Mouse (Mus musculus) layer of hippocampus, adult 18-20 months (tissue): ENCODE measurements around the gene Nxpe3. TPM values are rescaled to one million over a fixed set of nuclear protein-coding genes. Genes with fewer than 3 reads are reported as not detected.
A peak's percentile ranks its signal among the peaks of the same experiment; 100 is the strongest.

Experiments used
- DNase-seq, 2 experiments: peaks; one replicate each; pipeline ENCODE4 v3.0.0; 2022; ENCODE audit warnings: low spot score in 2 of 2
- long read RNA-seq: library from polyadenylated mRNA; stranded (forward); transcript quantifications from one replicate; pipeline ENCODE4 v2.0.0, GENCODE M21; 2021
- total RNA-seq, 2 experiments: library from RNA; stranded (reverse); gene quantifications; 2 replicates each; pipeline ENCODE4 v1.2.3; 2021

Gene Nxpe3
- 10 to 100 TPM; 12.1 to 12.5 TPM for total RNA-seq
- long read RNA-seq, partial matches to known transcripts = 1 of 5 reads
- long read RNA-seq, other reads (novel, unspliced or antisense) = 4 of 5 reads

DNA sequence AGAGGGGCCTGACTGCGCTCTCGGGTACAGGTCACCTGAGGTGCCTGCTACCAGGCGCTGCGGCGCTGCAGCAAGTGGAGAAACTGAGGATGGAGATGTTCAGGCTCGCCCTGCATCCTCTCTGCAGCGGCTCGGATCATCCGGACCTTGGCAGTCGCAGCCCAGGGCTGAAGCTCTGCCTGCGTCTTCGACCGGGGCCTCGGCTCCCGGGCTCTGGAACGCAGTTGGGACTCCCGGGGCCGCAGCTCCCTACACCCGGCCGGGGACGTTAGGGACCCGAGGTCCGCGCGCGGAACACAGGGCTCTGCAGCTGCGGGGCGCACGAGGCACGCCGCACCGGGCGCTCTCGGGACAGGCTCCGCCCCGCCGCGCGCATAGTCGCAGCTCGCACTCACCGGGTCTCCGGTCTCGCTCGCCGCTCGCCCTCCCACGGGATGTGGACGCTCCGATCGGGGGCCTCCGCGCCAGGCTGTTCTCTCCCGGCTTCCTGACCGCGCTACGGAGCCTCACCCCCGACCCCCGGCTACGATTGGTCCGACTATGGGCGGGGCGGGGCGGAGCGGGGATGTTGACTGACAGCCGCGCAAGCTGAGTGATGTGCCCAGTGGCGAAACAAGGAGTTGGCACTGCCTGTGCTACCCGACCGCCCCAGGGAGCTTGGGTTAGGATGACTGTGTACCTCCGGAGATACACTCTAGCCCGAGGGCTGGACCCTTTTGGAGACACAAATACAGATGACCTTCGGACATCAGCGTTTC lies at the start of gene Nxpe3:
Nxpe3 (minus strand) TSS at position 393 of the 758 bp plus-strand sequence.
- DNase-seq = peak; percentile 88 to 94

DNA sequence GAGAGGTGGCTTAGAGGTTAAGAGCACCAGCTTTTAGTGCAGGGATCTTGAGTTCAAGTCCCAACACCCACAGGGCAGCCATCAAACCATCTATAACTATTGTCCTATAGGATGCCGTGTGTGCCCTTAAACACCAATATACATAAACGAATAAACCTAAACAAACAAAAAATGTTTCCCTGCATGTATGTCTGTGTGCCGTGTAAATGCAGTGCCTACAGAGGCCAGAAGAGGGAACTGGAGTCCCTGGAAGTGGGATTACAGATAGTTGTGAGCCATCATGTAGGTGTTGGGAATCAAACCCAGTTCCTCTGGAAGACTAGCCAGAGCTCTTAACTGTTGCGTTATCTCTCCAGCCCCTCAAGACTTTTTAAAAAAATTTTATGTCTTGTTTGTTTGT lies 45.7 kb upstream of the Nxpe3 start:
- no peak for DNase-seq

DNA sequence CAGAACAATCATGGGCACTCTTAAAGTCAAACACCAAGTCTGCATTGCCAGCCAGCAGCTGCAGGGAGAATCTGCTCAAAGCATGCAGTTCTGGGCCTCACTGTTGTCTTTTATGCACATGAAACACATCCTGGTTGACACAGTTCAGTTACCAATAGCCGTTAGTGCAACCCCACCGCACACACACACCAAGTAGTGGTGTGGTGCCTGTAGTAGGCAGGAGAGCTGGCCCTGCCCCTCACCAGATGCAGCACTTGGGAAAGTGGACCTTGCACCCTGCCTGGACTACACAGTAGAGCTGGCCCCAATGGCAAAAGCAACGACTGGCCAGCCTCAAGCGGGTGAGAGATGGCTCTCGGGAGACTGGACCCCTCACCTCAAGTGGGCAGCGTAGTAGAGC lies 44.6 kb upstream of the Nxpe3 start:
- no peak for DNase-seq

DNA sequence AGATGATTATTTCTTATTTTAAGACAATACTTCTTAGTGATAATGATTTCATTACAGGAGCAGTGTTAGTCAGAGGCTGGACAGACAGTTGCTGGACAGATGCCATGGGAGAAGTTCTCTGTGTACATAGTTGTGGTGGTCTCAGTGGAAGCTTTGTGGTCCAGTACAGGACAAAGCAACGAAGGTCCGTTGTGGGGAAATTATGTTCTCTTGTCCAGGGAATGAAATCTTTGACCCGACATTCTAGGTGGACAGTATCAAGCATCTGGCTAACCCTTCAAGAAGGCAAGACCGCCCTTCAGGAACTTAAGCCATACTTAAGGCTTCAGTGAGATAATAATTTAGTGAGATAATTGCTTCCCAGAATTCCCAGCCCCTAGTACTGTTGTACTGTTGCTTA lies 43.7 kb upstream of the Nxpe3 start:
- no peak for DNase-seq

DNA sequence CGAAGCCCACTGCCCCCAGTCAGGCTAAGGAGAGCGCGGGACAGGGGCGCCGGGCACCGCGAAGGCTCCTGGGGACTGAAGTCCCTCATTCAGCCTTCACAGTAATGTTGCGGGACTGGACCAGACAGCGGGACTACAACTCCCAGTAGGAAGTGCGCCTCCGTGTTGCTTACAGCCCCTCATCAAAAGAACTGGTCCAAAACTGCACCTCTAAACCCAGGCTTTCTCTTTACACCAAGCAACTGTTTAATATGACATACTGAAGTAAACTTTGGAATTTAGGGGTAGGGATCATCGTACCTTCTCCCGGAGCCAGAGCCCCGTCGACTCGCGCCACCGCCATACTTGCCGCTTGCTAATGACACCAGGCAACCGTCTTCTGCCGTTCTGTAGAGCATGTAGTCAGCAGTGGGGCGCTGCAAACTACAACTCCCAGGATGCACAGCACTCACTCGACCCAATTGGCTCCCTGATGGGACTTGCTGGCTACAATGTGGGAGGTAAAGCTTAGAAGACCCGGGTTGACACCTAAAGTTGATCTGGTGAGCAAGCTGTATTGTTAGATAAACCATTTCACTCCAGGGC lies 39.5 kb upstream of the Nxpe3 start, which contains the start of gene Cep97:
Cep97 (minus strand) TSS at position 403 of the 585 bp plus-strand sequence.
- peak; percentile 93 to 97 for DNase-seq

DNA sequence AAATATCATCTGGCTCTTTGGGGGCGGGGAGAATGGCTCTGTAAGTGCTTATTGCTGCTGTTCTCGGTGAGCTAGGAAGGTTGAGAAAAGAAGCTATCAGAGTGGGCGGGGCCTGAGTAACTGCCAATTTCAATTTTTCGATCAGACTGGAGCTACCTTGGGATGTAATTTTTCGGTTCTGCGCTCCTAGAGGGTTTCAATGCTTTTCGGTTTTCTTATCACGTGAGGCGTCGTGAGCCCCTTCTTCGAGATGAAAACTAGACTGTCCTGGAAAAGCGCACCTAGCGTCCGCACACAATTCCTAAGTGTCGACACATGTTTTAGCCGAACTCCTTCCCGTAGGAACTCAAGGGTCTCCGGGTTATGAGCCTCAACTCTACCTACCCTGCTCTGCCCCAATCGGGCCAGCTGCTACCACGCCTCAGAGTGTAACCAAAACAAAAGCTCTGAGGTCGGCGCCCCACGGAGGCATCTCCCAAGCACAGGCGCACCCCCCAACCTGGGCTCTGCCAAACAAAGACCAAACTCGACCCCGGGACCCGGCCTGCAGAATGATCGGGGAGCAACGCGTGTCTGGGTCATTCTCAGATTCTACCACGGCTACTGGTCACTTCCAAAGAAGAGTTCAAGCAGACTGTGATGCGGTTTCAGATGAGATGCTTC lies 38.7 kb upstream of the Nxpe3 start:
- DNase-seq = peak; percentile 12 to 57

DNA sequence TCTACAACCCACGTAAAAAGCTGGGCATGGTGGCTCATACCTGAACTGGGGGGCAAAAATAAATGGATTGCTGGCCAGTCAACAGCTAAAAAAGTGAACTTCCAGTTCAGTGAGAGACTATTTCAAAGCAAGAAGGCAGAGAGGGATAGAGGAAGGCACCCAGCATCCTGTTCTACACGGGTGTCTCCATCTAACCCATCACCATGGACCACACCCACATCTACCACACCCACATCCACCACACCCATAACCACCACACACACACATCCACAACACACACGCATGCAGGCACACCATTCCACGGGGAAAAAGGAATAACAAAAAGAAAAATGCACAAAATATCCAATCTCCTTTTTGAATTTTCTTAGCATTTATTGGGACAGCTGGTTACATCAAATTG lies 28.9 kb upstream of the Nxpe3 start:
- no peak for DNase-seq

DNA sequence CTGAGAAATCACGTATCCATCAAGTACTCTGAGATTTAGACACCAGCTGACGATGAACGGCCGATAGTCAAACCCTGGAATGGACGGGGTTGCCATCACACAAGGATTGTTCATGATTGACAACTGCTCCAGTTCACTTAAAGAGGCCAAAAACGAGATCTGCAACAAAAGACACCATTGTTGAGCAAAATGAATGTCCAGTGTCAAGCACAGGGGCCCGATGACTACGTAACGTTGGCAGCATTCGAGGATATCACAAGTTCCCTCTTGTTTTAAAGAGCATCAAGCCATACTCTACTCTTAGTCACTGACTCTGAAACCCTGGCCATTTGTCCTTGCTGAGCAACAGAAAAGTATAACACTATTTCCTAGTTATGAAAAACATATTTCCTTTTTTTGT lies 27.0 kb upstream of the Nxpe3 start:
- DNase-seq = peak in 1 of 2 experiments; percentile 31

DNA sequence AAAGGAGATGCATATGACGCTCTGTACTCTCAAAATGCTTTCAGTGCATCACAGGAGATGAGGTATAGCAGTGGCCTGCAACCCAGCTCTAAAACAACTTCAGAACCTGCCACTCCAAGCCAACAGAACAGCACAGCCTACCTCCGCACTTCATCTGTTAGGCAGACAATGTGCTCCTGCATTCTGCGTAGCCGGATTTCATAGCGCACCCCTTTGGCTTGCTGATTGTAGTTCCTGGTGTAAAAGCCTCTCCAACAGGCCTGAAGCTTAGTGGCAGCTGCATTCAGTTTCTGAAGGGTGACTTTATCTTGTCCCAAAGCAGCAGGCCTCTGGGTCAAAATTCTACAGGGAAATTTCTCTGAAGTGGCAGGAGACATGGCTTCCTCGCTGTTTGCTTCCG lies 19.6 kb upstream of the Nxpe3 start:
- DNase-seq = peak; percentile 31 to 71

DNA sequence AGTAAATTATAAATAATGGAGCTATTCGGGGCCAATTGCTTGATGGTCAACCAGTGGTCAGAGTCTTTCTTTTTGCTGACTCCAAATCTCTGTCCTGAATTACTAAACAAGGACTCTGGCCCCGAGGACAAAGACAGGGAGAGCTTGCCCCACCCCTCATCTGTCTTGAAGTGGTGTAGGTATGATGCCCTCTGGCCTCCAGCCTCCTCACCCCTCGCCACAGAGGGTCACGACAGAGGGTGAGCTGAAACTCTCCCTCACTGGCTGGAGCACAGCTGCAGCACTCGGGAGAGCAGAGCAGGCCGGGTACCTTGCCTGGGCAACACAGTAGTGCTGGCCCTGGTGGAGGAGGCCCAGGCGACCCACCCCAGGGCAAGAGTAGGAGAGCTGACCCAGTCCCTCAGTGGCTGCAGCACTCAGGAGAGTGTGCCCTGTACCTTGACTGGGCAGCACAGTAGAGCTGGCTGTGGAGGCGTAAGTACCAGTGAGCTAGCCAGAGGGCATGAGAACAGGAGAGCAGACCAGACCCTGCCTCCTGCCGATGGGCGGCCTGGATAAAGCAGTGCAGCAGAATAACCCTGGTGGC lies 15.2 kb upstream of the Nxpe3 start:
- no peak for DNase-seq

DNA sequence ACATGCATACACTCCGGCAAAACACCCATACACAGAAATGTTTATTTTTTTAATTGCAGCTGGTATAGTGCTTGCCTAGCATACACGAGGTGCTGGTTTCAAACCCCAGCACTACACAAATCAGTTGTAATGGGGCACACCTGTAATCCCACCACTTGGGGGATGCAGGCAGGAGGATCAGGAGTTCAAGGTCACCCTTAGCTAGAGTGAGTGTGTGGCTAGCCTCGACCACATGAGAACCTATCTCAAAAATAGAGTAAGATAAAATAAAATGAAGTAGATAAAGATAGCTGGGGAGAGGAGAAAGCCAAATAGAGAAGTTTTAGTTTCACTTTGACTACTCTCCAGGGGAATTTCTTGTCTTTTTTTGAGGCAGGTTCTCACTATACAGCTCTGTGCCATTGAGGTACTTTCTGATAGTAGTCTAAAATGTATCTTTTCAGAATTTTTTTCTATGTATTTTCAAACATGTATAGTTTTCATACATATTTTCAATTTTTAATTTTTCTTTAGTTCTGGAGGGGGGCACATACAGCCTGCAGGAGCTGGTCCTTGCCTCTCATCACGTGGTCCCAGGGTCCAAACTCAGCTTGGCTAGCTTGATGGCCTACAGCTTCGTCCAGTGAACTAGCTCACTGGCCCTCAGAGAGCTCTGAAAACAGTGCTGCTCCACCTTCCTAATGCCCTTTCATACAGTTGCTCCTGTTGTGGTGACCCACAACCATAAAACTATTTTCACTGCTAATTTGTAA lies 12.0 kb upstream of the Nxpe3 start:
- no peak for DNase-seq

DNA sequence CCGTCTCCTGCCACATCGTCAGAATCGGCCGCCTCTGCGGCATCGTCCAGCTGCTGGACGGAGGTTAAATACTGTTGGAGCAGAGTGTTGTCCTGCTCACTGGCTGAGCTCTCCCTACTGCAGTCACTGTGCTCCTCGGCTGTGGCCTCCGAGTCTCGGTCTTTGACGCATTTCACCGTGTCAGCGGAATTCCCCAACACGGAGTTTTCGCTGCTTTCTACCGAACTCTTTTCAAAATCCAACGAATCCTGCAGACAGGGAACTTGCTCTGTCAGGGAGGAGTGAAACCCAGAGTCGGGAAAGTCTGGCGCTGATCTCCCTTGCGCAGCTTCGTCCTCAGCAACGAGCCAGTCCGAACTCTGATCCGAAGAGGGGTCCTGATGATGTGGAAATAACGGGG lies 10.3 kb upstream of the Nxpe3 start:
- DNase-seq = no peak

DNA sequence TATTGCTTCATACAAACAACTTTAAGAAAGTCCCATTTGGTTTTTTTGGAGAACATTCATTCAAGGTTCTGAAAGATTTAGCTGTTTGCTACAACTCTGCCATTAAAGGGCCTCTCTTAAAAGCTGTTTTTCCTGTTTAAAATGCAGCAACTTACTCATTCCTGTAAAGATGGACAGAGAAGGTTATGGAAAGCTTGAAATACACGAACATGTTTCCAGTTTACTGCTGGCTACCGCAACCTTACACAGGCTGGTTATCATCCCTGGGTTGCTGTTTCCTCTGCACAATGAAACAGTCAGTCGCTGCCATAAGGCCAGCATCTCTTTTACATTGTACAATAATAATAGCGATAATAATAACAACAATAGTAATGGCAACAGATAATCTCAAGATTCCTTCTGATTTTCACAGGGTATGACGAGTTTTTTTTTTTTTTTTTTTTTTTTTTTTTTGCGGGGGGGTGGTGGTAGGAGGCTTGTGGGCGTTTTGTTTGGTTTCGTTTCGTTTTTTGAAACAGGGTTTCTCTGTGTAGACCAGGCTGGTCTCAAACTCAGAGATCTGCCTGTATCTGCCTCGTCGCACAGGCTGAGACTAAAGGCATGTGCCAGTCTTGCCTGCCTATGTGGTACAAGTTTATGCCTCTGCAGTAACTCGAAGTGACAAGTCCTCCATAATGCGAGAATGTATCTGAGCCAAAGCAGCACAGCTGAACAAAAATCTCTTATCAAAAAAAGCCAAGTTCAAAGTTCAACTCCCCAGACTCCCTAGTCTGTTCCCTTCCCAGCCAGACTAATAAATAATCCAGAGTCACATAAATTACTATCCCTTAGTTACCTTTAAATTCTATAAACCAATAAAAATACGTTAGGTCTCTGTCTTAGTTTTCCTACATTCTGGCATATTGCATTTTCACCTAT lies 7.0 kb upstream of the Nxpe3 start:
- DNase-seq = no peak

DNA sequence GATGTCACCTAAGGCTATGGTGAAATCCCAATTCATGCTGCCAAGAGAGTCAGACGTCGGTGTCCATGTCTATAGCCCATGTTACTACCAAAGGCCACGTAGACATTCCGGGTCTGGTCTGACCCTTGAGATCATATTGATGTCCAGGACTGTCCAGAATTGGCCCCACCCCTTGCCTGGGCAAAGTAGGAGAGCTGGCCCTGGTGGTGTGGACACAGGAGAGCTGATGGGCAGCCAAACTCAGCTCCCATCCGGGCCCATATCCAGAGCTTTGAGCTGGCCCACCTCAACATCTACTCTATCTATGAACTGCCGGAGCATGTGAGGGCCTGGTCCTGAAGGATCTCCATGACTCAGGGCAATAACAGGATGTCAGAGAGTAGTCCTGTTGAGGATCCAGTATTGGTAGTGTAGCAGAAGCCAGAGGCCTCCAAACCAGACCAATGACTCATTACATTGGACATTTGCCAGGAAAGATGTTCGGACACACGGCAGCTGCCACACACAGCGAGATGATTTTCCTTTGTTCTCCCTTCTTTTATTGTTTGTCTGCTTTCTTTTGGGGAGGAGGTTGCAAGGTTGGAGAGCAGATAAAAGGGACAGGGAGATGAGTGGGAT lies 3.4 kb upstream of the Nxpe3 start:
- DNase-seq = no peak

DNA sequence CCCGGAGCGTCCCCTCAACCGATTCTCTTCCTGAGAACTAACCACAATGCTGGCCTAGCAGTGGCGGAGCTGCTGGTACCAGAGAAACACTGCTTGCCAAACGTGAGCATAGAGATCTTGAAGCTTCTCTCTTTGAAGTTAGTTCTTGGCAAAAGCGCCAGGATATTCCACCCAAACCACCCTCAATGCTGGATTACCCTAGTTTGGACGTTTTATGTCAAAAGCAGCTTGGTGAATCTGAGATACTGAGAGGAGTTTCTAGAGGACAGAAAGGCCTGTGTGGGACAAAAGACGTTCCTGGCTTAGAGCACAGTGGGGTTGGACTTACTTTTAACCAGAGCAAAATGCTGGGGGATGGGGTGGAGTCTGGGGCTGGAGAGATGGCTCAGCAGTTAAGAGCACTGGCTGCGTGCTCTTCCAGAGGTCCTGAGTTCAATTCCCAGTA lies 588 bp upstream of the Nxpe3 start:
- DNase-seq = no peak

DNA sequence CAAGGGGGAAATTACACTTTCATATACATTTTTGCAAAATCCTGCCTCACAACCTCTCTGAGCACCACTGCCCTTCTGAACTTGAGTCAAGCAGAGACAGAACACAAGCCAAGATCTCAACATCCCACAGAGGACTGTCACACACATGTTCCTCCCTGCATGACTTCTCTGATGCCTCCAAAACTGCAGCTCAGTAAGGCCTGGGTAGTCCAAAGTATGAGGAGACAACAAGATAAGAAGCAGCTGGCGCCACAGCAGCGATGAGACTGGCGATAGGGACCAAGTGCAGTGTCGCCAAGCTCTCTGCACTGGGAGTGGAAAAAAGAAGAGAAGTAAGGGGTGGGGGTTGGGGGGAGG lies 571 bp downstream of the Nxpe3 start:
- peak in 1 of 2 experiments; percentile 36 for DNase-seq

DNA sequence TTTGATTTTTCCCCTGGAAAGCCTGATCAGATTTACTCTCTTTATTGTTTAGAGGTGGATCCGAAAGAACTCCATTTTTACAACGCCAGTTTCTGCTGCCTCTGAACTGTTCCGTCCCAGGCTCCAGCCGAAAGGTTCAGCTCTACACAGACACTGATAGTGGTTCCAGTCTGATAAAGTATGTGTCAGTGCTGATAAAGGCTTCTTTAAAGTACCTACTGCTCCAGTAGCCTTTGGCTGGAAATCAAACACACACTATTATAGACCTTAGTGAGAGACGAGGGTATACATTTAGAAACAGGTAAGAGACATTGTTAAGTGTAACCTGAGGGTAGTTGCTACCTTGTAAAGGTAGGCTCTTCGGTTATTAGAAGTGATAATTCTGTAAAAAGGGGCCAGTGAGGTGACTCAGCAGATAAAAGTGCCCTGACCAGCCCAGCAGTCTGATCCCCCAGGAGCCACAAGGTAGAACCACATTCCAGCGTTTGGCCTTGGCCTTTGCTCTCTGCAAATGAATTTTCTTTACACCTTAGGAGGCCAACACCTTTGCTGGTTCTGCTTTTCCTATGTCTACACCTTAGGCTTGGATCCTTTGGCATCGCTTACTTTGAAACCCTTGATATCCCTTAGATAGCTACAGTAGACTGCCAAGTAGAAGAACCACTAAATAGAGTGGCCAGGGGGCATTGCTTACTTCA lies 1.5 kb downstream of the Nxpe3 start:
- DNase-seq = no peak

DNA sequence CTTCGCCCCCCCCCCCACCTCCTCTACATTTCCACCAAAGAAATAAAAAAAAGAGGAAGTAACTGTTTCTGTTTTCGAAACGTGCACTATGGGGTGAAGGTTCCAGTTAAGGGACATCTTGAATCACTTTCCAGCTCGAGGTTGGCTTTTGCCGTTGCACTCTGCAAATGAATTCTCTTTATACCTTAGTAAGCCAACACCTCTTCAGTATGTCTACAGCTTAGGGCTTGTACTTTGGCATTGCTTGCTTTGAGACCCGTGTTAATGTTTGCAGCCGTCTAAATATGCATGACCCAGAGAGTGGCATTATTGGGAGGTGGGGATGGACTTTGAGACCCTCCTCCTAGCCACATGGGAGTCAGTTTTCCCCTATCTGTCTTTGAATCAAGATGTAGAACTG lies 2.6 kb downstream of the Nxpe3 start:
- DNase-seq = no peak

DNA sequence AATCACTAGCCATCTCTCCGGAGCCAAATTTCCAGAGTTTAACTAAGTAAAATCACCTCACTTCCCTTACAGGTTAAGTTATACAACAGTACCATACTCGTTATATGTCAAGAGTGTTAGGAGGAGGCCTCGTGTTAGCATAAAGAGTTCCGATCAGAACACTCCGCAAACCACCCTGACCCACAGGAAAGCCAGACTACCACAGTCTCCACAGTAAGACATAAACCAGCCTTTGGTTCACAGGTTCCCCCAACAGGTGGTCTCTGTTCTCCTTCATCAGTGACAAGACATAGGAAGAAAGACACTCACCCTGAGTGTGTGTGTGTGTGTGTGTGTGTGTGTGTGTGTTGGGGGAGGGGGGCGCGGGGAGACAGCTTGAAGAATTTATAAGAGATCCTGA lies 3.7 kb downstream of the Nxpe3 start:
- no peak for DNase-seq
